Mouse (Mus musculus) layer of hippocampus, postnatal 36 days (tissue): ENCODE data around the gene Cyp4a31. TPM values are rescaled to one million over a fixed set of nuclear protein-coding genes. Genes with fewer than 3 reads are reported as not detected.
"Not testable (repeated sequence)": the region's sequence is repeated elsewhere in the genome, so short reads cannot be mapped to it uniquely, and the experiment has no call there.

ENCODE experiments used
- DNase-seq, 2 experiments: peaks; one replicate each; pipeline ENCODE4 v3.0.0; 2022
- total RNA-seq, 2 experiments: library from RNA; stranded (reverse); gene quantifications; 2 replicates each; pipeline ENCODE4 v1.2.3; 2021

Gene Cyp4a31
- not detected for total RNA-seq

GRCm38 (mm10) chr4:115563401-115563800, at the start of gene Cyp4a31:
Cyp4a31 (plus strand) TSS chr4:115563649.
- DNase-seq = no peak

- DNase-seq = not testable (repeated sequence)
Measured at GRCm38 (mm10) chr4:115513964-115514363, 49.5 kb upstream of the Cyp4a31 start.

- DNase-seq = not testable (repeated sequence)
Measured at GRCm38 (mm10) chr4:115518000-115518399, 45.4 kb upstream of the Cyp4a31 start, which contains the start of gene Cyp4a10. Cyp4a10 (plus strand) TSS chr4:115518264.

GRCm38 (mm10) chr4:115519444-115519843, 44.0 kb upstream of the Cyp4a31 start:
- DNase-seq = no peak

GRCm38 (mm10) chr4:115521766-115522165, 41.7 kb upstream of the Cyp4a31 start:
- no peak for DNase-seq

GRCm38 (mm10) chr4:115545101-115545500, 18.3 kb upstream of the Cyp4a31 start:
- no peak for DNase-seq

GRCm38 (mm10) chr4:115546141-115546828, 17.2 kb upstream of the Cyp4a31 start:
- no peak for DNase-seq

- DNase-seq = no peak
Measured at GRCm38 (mm10) chr4:115552726-115553125, 10.7 kb upstream of the Cyp4a31 start.

GRCm38 (mm10) chr4:115555513-115555912, 7.9 kb upstream of the Cyp4a31 start:
- DNase-seq = no peak

GRCm38 (mm10) chr4:115557861-115558561, 5.4 kb upstream of the Cyp4a31 start:
- no peak for DNase-seq

- not testable (repeated sequence) for DNase-seq
Measured at GRCm38 (mm10) chr4:115561236-115561635, 2.2 kb upstream of the Cyp4a31 start.

- DNase-seq = not testable (repeated sequence)
Measured at GRCm38 (mm10) chr4:115564469-115565225, 1.2 kb downstream of the Cyp4a31 start.

- no peak for DNase-seq
Measured at GRCm38 (mm10) chr4:115575255-115575654, 11.8 kb downstream of the Cyp4a31 start.

GRCm38 (mm10) chr4:115575776-115576175, 12.3 kb downstream of the Cyp4a31 start:
- DNase-seq = no peak

GRCm38 (mm10) chr4:115583036-115583435, 19.6 kb downstream of the Cyp4a31 start:
- DNase-seq = no peak

- no peak for DNase-seq
Measured at GRCm38 (mm10) chr4:115596357-115596756, 32.9 kb downstream of the Cyp4a31 start.

GRCm38 (mm10) chr4:115596824-115597336, 33.4 kb downstream of the Cyp4a31 start:
- DNase-seq = no peak

- not testable (repeated sequence) for DNase-seq
Measured at GRCm38 (mm10) chr4:115600611-115601010, 37.2 kb downstream of the Cyp4a31 start, which contains the start of gene Cyp4a32. Cyp4a32 (plus strand) TSS chr4:115600969.

GRCm38 (mm10) chr4:115614005-115614404, 50.6 kb downstream of the Cyp4a31 start:
- no peak for DNase-seq

GRCm38 (mm10) chr4:115625560-115625959, 62.1 kb downstream of the Cyp4a31 start:
- DNase-seq = not testable (repeated sequence)
